Mouse (Mus musculus) limb, embryonic 15.5 days (tissue): Measurements from ENCODE around the gene Rfx8. TPM values are rescaled to one million over a fixed set of nuclear protein-coding genes. Genes with fewer than 3 reads are reported as not detected.

Experiments
- ATAC-seq: fragments of 200-750 bp; cut with Nextera tagmentation; 2 replicates; pipeline ENCODE4 v1.8.0; 2017; ENCODE audit warnings: low read depth, moderate TSS enrichment; ENCODE audit not compliant: insufficient number of reproducible peaks, low FRiP score, low TSS enrichment
- H3K27ac ChIP-seq: fragments of 300-500 bp; sonication (generic); 2 replicates; pipeline ENCODE4 v1.5.1; 2015; ENCODE audit warnings: moderate library complexity, mild to moderate bottlenecking, inconsistent platforms
- H3K27me3 ChIP-seq: fragments of 300-500 bp; sonication (generic); 2 replicates; pipeline ENCODE4 v1.6.1; 2015; ENCODE audit warnings: inconsistent platforms
- H3K36me3 ChIP-seq: fragments of 300-500 bp; sonication (generic); 2 replicates; pipeline ENCODE4 v1.6.1; 2015; ENCODE audit warnings: inconsistent platforms
- H3K4me1 ChIP-seq: fragments of 300-500 bp; sonication (generic); 2 replicates; pipeline ENCODE4 v1.6.1; 2015; ENCODE audit warnings: inconsistent platforms
- H3K4me2 ChIP-seq: fragments of 300-500 bp; sonication (generic); 2 replicates; pipeline ENCODE4 v1.6.1; 2015; ENCODE audit warnings: mild to moderate bottlenecking, inconsistent platforms
- H3K4me3 ChIP-seq: fragments of 300-500 bp; sonication (generic); 2 replicates; pipeline ENCODE4 v1.5.1; 2015; ENCODE audit warnings: mild to moderate bottlenecking, inconsistent platforms
- H3K9ac ChIP-seq: fragments of 300-500 bp; sonication (generic); 2 replicates; pipeline ENCODE4 v1.6.1; 2015; ENCODE audit warnings: inconsistent platforms
- H3K9me3 ChIP-seq: fragments of 300-500 bp; sonication (generic); 2 replicates; pipeline ENCODE4 v1.6.1; 2016; ENCODE audit warnings: inconsistent platforms
- WGBS: fragments of 180-500 bp; shearing (Covaris S2); methylation state at CpG from one replicate; pipeline ENCODE4 v1.1.7; 2015; 5-methylcytosine and 5-hydroxymethylcytosine counted together
- polyA plus RNA-seq: library from polyadenylated mRNA; unstranded; fragments of >200 nt; fragmentation: Nextera tagmentation; extraction: Ambion mirVana; gene quantifications from 2 replicates; pipeline ENCODE4 v1.2.1, GENCODE M21; 2015

Rfx8 gene
- polyA plus RNA-seq, 1 experiment from 2014 or later: 0.73 TPM

- WGBS: 6% methylated on average over 5 of the region's 5 CpGs
- ATAC-seq: no peak
Observed at GRCm38 (mm10) chr1:39636660-39637059, 84.1 kb downstream of the Rfx8 start.

DNA sequence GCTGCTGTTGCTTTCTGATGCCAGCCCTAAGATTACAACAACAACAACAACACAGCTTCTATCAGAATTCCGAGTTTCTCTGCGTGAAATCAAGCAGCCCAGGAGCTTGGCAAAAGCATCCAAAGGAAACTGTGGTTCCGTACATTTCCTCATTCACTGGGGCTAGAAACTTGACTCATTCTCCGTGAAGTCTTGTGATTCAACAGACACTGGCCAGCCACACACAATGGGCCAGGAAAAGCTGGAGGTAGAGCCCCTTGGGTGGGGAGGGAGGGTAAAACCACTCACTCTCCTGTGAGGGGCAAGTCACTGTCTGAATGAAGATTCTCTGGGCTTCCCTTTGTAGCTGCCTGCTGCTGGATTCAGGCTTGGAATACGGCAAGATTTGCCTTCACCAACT is 84.6 kb downstream of the Rfx8 start:
- 0 out of 2 replicates have a peak overlapping the region, but pooled peaks have one; percentile 13 for H3K27ac ChIP-seq
- H3K36me3 ChIP-seq: no peaks in the 10 kb centered on the region
- no peaks in the 10 kb centered on the region for H3K27me3 ChIP-seq
- H3K4me3 ChIP-seq: no peak overlapping the region
- WGBS: 41% methylated on average over 5 of the region's 5 CpGs
- no peaks in the 10 kb centered on the region for H3K9me3 ChIP-seq
- H3K4me1 ChIP-seq: peaks cover 5% of the 10 kb centered on the region; the same call in 1 of the 2 replicates
- ATAC-seq: no peak
- H3K4me2 ChIP-seq: no peak overlapping the region
- H3K9ac ChIP-seq: no peak overlapping the region

More at GRCm38 (mm10) chr1:39636660-39637059, 84.1 kb downstream of the Rfx8 start:
- H3K9ac ChIP-seq: no peak overlapping the region
- peaks cover 5% of the 10 kb centered on the region; the same call in 1 of the 2 replicates for H3K4me1 ChIP-seq
- H3K27me3 ChIP-seq: no peaks in the 10 kb centered on the region
- no peaks in the 10 kb centered on the region for H3K9me3 ChIP-seq
- H3K4me3 ChIP-seq: no peak overlapping the region
- 0 out of 2 replicates have a peak overlapping the region, but pooled peaks have one; percentile 13 for H3K27ac ChIP-seq
- no peak overlapping the region for H3K4me2 ChIP-seq
- no peaks in the 10 kb centered on the region for H3K36me3 ChIP-seq

GRCm38 (mm10) chr1:39628606-39629005 is 92.2 kb downstream of the Rfx8 start:
- no peaks in the 10 kb centered on the region for H3K4me1 ChIP-seq
- no peak for ATAC-seq
- H3K27me3 ChIP-seq: no peaks in the 10 kb centered on the region
- no peaks in the 10 kb centered on the region for H3K9me3 ChIP-seq
- no peaks in the 10 kb centered on the region for H3K36me3 ChIP-seq
- H3K4me3 ChIP-seq: no peak overlapping the region
- 78% methylated on average over 9 of the region's 9 CpGs for WGBS
- H3K4me2 ChIP-seq: no peak overlapping the region
- no peak overlapping the region for H3K9ac ChIP-seq
- no peak overlapping the region for H3K27ac ChIP-seq

DNA sequence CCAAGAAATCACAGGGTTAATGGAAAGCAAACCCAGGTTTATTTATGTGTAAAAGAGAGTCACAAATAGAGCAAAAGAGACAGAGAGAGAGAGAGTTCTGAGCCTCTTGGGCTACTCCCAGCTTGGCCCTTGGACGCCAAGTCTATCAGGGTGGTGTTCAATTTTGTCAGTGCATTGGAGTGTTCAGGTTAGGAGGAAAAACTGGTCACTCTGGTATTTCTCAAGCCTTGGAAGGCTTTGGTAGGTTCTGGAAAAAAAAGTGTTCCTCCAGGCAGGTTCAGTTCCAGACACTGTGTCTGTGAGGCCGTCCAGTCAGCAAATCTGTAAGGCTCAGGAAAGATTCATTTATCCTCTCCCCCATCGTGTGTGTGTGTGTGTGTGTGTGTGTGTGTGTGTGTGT is 95.3 kb downstream of the Rfx8 start:
- no peak overlapping the region for H3K27ac ChIP-seq
- H3K9ac ChIP-seq: no peak overlapping the region
- no peaks in the 10 kb centered on the region for H3K27me3 ChIP-seq
- no peaks in the 10 kb centered on the region for H3K9me3 ChIP-seq
- 42% methylated on average over 3 of the region's 3 CpGs for WGBS
- ATAC-seq: no peak
- H3K36me3 ChIP-seq: no peaks in the 10 kb centered on the region
- H3K4me3 ChIP-seq: no peak overlapping the region
- no peak overlapping the region for H3K4me2 ChIP-seq
- H3K4me1 ChIP-seq: no peaks in the 10 kb centered on the region

DNA sequence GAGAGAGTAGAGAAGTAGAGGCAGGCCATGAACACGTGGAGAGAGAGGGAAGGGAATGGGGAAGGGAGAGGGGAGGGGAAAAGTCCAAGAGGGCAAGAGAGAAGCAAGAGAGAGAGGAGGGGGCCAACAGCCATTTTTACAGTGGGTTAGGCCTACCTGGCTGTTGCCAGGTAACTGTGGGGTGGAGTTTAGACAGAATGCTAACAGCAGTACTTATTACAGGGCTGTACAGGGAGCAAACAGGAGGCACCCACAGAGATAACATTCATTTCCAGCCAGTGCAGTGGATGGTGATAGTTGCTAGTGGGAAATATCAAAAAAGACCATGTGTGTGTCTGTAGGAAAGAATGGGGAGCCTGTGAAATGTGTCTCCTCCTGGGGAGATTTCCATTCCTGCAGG is 97.1 kb downstream of the Rfx8 start:
- no peaks in the 10 kb centered on the region for H3K27me3 ChIP-seq

GRCm38 (mm10) chr1:39623106-39623505 is 97.7 kb downstream of the Rfx8 start:
- Histone ChIP-seq H3K4me1 (peaks cover 4% of the 10 kb centered on the region; the same call in 1 of the 2 replicates), H3K36me3 (no peaks in the 10 kb centered on the region), H3K9me3 (no peaks in the 10 kb centered on the region), H3K9ac (no peak overlapping the region), H3K4me3 (no peak overlapping the region), H3K27ac (no peak overlapping the region), H3K27me3 (no peaks in the 10 kb centered on the region), H3K4me2 (no peak overlapping the region)
- WGBS: 89% methylated on average over 5 of the region's 5 CpGs
- no peak for ATAC-seq

More for the DNA sequence above, 97.1 kb downstream of the Rfx8 start:
- no peak overlapping the region for H3K9ac ChIP-seq
- no peak for ATAC-seq
- 0 out of 2 replicates have a peak, but pooled peaks cover 1% of the 10 kb centered on the region for H3K4me1 ChIP-seq
- no peaks in the 10 kb centered on the region for H3K36me3 ChIP-seq
- 52% methylated on average over 1 of the region's 1 CpGs for WGBS
- H3K4me2 ChIP-seq: no peak overlapping the region
- H3K27ac ChIP-seq: no peak overlapping the region
- H3K9me3 ChIP-seq: no peaks in the 10 kb centered on the region
- H3K4me3 ChIP-seq: no peak overlapping the region

DNA sequence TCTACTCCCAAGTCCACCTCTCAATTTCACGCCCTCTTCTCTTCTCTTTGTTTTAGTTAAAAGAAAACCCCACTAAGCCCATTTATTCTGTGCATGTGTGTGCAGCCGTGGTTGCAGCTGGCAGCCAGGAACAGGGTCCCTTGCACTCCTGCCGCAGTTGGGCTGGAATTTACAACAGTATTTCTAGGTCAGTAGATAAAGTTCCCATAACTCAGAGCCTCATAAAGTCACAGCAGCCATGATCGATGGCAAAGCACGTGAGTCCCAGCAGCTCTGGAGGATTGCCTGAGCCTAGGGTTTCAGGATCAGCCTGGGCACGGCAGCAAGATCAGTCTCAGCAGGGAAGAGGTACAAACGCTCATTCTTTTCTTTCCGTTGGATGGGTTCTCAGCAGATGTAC is 102.3 kb downstream of the Rfx8 start:
- Histone ChIP-seq H3K4me1 (peaks cover 19% of the 10 kb centered on the region), H3K36me3 (no peaks in the 10 kb centered on the region), H3K27me3 (no peaks in the 10 kb centered on the region), H3K9me3 (no peaks in the 10 kb centered on the region), H3K9ac (no peak overlapping the region), H3K27ac (no peak overlapping the region), H3K4me2 (no peak overlapping the region), H3K4me3 (no peak overlapping the region)
- ATAC-seq: no peak
- WGBS: 11% methylated on average over 8 of the region's 8 CpGs

DNA sequence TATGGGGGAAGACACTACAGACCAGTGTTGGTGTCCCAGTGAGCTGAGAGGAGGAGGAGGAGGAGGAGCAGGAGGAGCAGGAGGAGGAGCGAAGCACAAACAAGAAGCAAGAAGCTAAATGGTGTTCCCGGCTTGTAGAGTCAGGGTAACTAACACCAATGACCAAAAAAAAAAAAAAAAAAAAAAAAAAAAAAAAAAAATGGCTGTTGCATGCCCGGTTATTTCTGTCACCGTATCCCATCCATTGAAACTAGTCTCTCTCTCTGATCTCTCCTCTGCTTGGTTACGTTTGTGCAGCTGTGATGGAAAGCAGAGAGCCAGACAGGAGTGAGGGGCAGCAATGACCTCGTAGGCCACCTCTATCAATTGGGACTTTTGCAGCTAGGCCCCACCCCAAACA is 105.3 kb downstream of the Rfx8 start:
- H3K27ac ChIP-seq: no peak overlapping the region
- no peak overlapping the region for H3K4me3 ChIP-seq
- no peak overlapping the region for H3K4me2 ChIP-seq
- no peaks in the 10 kb centered on the region for H3K36me3 ChIP-seq
- H3K9me3 ChIP-seq: no peaks in the 10 kb centered on the region
- H3K27me3 ChIP-seq: no peaks in the 10 kb centered on the region
- 66% methylated on average over 6 of the region's 6 CpGs for WGBS
- ATAC-seq: no peak
- H3K9ac ChIP-seq: no peak overlapping the region
- peaks cover 19% of the 10 kb centered on the region for H3K4me1 ChIP-seq

Other genes starting within 250 kb of the Rfx8 start
- 9.3 and 11.4 TPM in 2 replicates for gene Tbc1d8, start 242.2 kb downstream of the Rfx8 start, polyA plus RNA-seq
- gene Cnot11, start 186.0 kb downstream of the Rfx8 start, polyA plus RNA-seq: 16.4 and 19.2 TPM in 2 replicates
- gene Rnf149, start 143.6 kb downstream of the Rfx8 start, polyA plus RNA-seq: 28.3 and 34.1 TPM in 2 replicates
- 0.53 and 0.55 TPM in 2 replicates for gene Creg2, start 69.5 kb downstream of the Rfx8 start, polyA plus RNA-seq
- not detected in 2 replicates for gene Gm3646, start 84.3 kb upstream of the Rfx8 start, polyA plus RNA-seq
- 29.5 and 32.7 TPM in 2 replicates for gene Map4k4, start 179.9 kb upstream of the Rfx8 start, polyA plus RNA-seq